Mouse (Mus musculus): ENCODE measurements around the gene Tns1. TPM values are rescaled to one million over a fixed set of nuclear protein-coding genes. Genes with fewer than 3 reads are reported as not detected.

Tns1 gene
- total and polyA plus RNA-seq, 2 experiments, result 17.9 to 47.9 TPM

- H3K27ac ChIP-seq (replicated peaks; ENCODE audit: insufficient read depth, low read depth, low read length), result no peak overlapping the region
- no peaks in the 10 kb centered on the region for H3K36me3 ChIP-seq (ENCODE audit: control insufficient read depth, insufficient read depth, low read length)
- WGBS, result 86% methylated on average over 8 of the region's 8 CpGs
- no peak for TF ChIP-seq POLR2A (IDR thresholded peaks at IDR 0.05; ENCODE audit: extremely low read depth, insufficient read depth, low read length)
- TF ChIP-seq CTCF (IDR thresholded peaks at IDR 0.05; ENCODE audit: low read depth, low read length), result no peak
- no peaks in the 10 kb centered on the region for H3K4me1 ChIP-seq (ENCODE audit: control insufficient read depth, insufficient read depth, low read length)
- H3K27me3 ChIP-seq (ENCODE audit: control insufficient read depth, insufficient read depth, low read length), result no peaks in the 10 kb centered on the region
- no peak for DNase-seq (ENCODE audit: extremely low read depth, low read depth, low spot score)
- no peak overlapping the region for H3K9ac ChIP-seq (ENCODE audit: low read depth, low read length)
- H3K79me2 ChIP-seq (ENCODE audit: control insufficient read depth, insufficient read depth, low read length), result no peaks in the 10 kb centered on the region
- H3K4me3 ChIP-seq (ENCODE audit: insufficient read depth, low read depth, low read length), result no peak overlapping the region
Observed at GRCm38 (mm10) chr1:74130883-74131659, 6.8 kb upstream of the Tns1 start.

DNA sequence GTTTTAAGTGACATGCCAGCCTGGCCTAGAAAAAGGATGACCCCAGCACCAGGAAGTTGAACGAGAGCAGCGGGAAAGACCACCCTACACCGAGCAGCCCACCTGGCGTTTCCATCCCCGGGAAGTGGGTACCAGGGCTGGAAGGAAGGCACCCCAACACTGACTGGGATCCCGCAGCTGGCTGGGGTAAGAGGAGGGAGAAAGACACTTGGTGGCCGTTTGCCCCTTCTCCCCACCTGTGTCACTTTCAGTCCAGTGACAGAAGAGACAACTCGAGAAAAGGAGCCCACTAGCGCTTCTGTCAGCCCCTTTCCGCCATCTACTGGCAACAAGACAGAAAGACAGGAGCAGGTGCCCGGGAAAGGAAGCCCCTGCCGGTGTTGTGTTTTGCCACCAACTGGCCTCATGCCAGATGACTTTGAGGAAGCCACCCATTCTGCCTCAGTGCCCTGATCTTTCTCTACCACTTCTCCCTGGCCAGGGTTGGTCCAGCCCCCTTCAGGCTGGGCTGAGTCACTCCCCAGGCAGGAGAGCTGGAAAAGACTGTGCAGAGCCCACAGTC is 823 bp upstream of the Tns1 start, which contains the start of gene Rufy4:
Rufy4 (plus strand) TSS at position 551 of the 562 bp plus-strand sequence.
- 2% methylated on average over 12 of the region's 12 CpGs for WGBS
- peak within 1 kb of the TSS; percentile 59 for H3K4me3 ChIP-seq (ENCODE audit: insufficient read depth, low read depth, low read length)
- peak within 1 kb of the TSS; percentile 63 for H3K9ac ChIP-seq (ENCODE audit: low read depth, low read length)
- no peaks in the 10 kb centered on the region for H3K4me1 ChIP-seq (ENCODE audit: control insufficient read depth, insufficient read depth, low read length)
- TF ChIP-seq CTCF (IDR thresholded peaks at IDR 0.05; ENCODE audit: low read depth, low read length) (peak; percentile 79), POLR2A (IDR thresholded peaks at IDR 0.05; ENCODE audit: extremely low read depth, insufficient read depth, low read length) (no peak)
- H3K27ac ChIP-seq (replicated peaks; ENCODE audit: insufficient read depth, low read depth, low read length), result no peak within 1 kb of the TSS
- peak; percentile 58 for DNase-seq (ENCODE audit: extremely low read depth, low read depth, low spot score)
- no peaks in the 10 kb centered on the region for H3K79me2 ChIP-seq (ENCODE audit: control insufficient read depth, insufficient read depth, low read length)
- H3K27me3 ChIP-seq (ENCODE audit: control insufficient read depth, insufficient read depth, low read length), result no peaks in the 10 kb centered on the region
- no peaks in the 10 kb centered on the region for H3K36me3 ChIP-seq (ENCODE audit: control insufficient read depth, insufficient read depth, low read length)

DNA sequence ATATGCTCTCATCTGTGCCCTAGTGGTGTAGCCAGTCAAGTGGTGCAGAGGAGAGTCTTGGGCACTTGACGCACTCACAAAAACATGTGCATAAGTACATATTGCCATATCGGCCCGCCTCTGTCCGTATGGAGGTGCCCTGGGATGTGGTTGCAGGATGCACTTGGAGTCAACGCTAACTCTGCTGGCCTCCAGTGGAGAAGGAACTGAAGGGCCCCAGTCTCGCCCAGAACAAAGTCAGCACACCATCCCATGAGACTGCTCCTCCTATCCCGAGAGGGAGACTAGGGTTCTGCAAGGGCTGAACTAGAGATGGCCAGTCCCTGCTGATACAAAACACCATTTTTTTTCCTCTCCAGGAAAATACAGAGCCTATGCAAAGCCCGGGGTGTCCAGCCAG is 1.0 kb downstream of the Tns1 start:
- Histone ChIP-seq H3K4me1 (ENCODE audit: control insufficient read depth, insufficient read depth, low read length) (0 out of 2 replicates have a peak, but pooled peaks cover 2% of the 10 kb centered on the region), H3K27me3 (ENCODE audit: control insufficient read depth, insufficient read depth, low read length) (no peaks in the 10 kb centered on the region), H3K4me3 (ENCODE audit: insufficient read depth, low read depth, low read length) (no peak overlapping the region), H3K9ac (ENCODE audit: low read depth, low read length) (no peak overlapping the region), H3K79me2 (ENCODE audit: control insufficient read depth, insufficient read depth, low read length) (no peaks in the 10 kb centered on the region), H3K36me3 (ENCODE audit: control insufficient read depth, insufficient read depth, low read length) (no peaks in the 10 kb centered on the region), H3K27ac (replicated peaks; ENCODE audit: insufficient read depth, low read depth, low read length) (no peak overlapping the region)
- 82% methylated on average over 8 of the region's 8 CpGs for WGBS
- TF ChIP-seq POLR2A (IDR thresholded peaks at IDR 0.05; ENCODE audit: extremely low read depth, insufficient read depth, low read length), result no peak
- TF ChIP-seq CTCF (IDR thresholded peaks at IDR 0.05; ENCODE audit: low read depth, low read length), result no peak
- DNase-seq (ENCODE audit: extremely low read depth, low read depth, low spot score), result no peak

DNA sequence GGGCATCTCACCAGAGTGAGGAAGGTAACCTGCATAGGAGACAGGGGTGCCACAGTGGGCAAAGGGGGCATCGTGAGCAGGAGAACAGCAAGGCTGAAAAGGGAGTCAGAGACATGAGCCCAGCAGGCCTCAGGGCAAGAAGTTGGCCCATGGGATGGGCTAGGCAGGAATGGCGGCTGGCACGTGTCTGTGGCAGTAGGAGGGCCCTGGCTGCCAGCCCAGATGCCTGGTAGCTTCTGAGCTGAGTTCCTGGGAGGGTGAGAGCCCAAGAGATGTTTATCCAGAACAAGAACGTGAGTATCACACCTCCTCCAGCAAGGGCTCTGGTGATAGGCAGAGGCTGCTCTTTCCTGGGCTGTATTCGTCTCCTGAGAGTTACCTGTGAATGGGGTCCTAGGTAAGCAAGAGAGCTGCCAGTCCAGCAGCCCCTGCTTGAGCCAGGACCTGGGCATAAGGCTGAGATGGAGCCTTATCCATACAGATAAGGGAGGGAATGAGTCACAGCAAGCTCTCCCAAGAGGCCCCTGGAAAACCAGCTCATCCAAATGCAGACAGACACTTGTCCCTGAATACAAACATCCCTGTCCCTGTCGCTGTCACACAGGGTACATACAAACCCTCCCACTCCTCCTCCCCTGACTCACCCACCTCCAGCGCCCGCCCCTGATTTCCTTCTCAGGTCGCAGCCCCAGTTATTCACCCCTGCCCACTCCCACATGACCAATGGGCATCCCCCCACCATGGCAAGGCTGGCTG is 2.2 kb downstream of the Tns1 start:
- TF ChIP-seq CTCF (IDR thresholded peaks at IDR 0.05; ENCODE audit: low read depth, low read length) (no peak), POLR2A (IDR thresholded peaks at IDR 0.05; ENCODE audit: extremely low read depth, insufficient read depth, low read length) (no peak)
- Histone ChIP-seq H3K27ac (replicated peaks; ENCODE audit: insufficient read depth, low read depth, low read length) (no peak overlapping the region), H3K9ac (ENCODE audit: low read depth, low read length) (no peak overlapping the region), H3K27me3 (ENCODE audit: control insufficient read depth, insufficient read depth, low read length) (no peaks in the 10 kb centered on the region), H3K79me2 (ENCODE audit: control insufficient read depth, insufficient read depth, low read length) (no peaks in the 10 kb centered on the region), H3K4me1 (ENCODE audit: control insufficient read depth, insufficient read depth, low read length) (0 out of 2 replicates have a peak, but pooled peaks cover 2% of the 10 kb centered on the region), H3K36me3 (ENCODE audit: control insufficient read depth, insufficient read depth, low read length) (no peaks in the 10 kb centered on the region), H3K4me3 (ENCODE audit: insufficient read depth, low read depth, low read length) (no peak overlapping the region)
- WGBS, result 46% methylated on average over 9 of the region's 9 CpGs
- DNase-seq (ENCODE audit: extremely low read depth, low read depth, low spot score), result peak; percentile 45

DNA sequence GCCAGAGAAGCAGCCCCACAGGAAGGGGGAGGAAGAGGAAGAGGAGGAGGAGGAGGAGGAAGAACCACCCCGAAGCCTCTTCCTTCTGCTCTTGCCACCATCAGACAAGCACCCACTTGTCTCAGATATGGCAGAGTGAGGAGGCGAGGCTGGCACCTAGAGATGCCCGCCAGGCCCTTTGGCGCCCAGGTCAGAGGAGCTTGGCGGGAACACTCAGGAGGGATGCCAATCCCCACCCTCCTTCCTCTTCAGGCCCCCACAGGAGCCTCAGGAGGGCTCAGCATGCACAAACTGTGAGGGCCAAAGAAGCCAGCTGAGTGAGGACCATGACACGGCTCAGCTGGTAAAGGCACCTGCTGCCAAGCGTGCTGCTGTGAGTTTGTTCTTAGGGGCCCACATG is 3.1 kb downstream of the Tns1 start:
- no peaks in the 10 kb centered on the region for H3K36me3 ChIP-seq (ENCODE audit: control insufficient read depth, insufficient read depth, low read length)
- no peak overlapping the region for H3K27ac ChIP-seq (replicated peaks; ENCODE audit: insufficient read depth, low read depth, low read length)
- no peak overlapping the region for H3K4me3 ChIP-seq (ENCODE audit: insufficient read depth, low read depth, low read length)
- H3K4me1 ChIP-seq (ENCODE audit: control insufficient read depth, insufficient read depth, low read length), result 0 out of 2 replicates have a peak, but pooled peaks cover 2% of the 10 kb centered on the region
- TF ChIP-seq CTCF (IDR thresholded peaks at IDR 0.05; ENCODE audit: low read depth, low read length), result no peak
- TF ChIP-seq POLR2A (IDR thresholded peaks at IDR 0.05; ENCODE audit: extremely low read depth, insufficient read depth, low read length), result no peak
- H3K79me2 ChIP-seq (ENCODE audit: control insufficient read depth, insufficient read depth, low read length), result no peaks in the 10 kb centered on the region; the same call in 1 of the 2 replicates
- H3K27me3 ChIP-seq (ENCODE audit: control insufficient read depth, insufficient read depth, low read length), result no peaks in the 10 kb centered on the region
- 82% methylated on average over 7 of the region's 7 CpGs for WGBS
- DNase-seq (ENCODE audit: extremely low read depth, low read depth, low spot score), result no peak
- no peak overlapping the region for H3K9ac ChIP-seq (ENCODE audit: low read depth, low read length)

Data from liver, adult 2 months (tissue).